Mouse (Mus musculus): ENCODE data around the gene Parva. TPM values are rescaled to one million over a fixed set of nuclear protein-coding genes. Genes with fewer than 3 reads are reported as not detected.

The Parva gene
- total and polyA plus RNA-seq, 2 experiments from 2014 or later: 23.2 to 23.3 TPM

GRCm38 (mm10) chr7:112498591-112499301 lies 71.4 kb downstream of the Parva start:
- no peaks in the 10 kb centered on the region for H3K9me3 ChIP-seq (ENCODE audit: low read length)
- no peaks in the 10 kb centered on the region for H3K36me3 ChIP-seq (ENCODE audit: insufficient read depth, low read length)
- no peak for TF ChIP-seq CTCF (IDR thresholded peaks at IDR 0.05)
- H3K9ac ChIP-seq (replicated peaks; ENCODE audit: low read length, poor library complexity, severe bottlenecking): no peak overlapping the region
- no peak for DNase-seq (ENCODE audit: low spot score)
- 65% methylated on average over 9 of the region's 9 CpGs for WGBS
- H3K27me3 ChIP-seq (ENCODE audit: insufficient read depth, low read length): no peaks in the 10 kb centered on the region
- no peak overlapping the region for H3K4me3 ChIP-seq (ENCODE audit: low read depth, low read length)
- no peak overlapping the region for H3K27ac ChIP-seq (ENCODE audit: low read depth, low read length)
- H3K4me1 ChIP-seq (ENCODE audit: insufficient read depth, low read length): 0 out of 2 replicates have a peak, but pooled peaks cover 4% of the 10 kb centered on the region
- no peak overlapping the region for H3K4me2 ChIP-seq (ENCODE audit: low read depth, low read length, poor library complexity, severe bottlenecking)
- no peak for ATAC-seq (ENCODE audit: low FRiP score)

- 66% methylated on average over 10 of the region's 10 CpGs for WGBS
- Histone ChIP-seq H3K27me3 (ENCODE audit: insufficient read depth, low read length) (no peaks in the 10 kb centered on the region), H3K27ac (ENCODE audit: low read depth, low read length) (no peak overlapping the region), H3K36me3 (ENCODE audit: insufficient read depth, low read length) (no peaks in the 10 kb centered on the region), H3K4me3 (ENCODE audit: low read depth, low read length) (no peak overlapping the region), H3K9me3 (ENCODE audit: low read length) (no peaks in the 10 kb centered on the region), H3K4me1 (ENCODE audit: insufficient read depth, low read length) (0 out of 2 replicates have a peak, but pooled peaks cover 4% of the 10 kb centered on the region), H3K9ac (replicated peaks; ENCODE audit: low read length, poor library complexity, severe bottlenecking) (no peak overlapping the region), H3K4me2 (ENCODE audit: low read depth, low read length, poor library complexity, severe bottlenecking) (no peak overlapping the region)
- no peak for TF ChIP-seq CTCF (IDR thresholded peaks at IDR 0.05)
- DNase-seq (ENCODE audit: low spot score) (no peak), ATAC-seq (ENCODE audit: low FRiP score) (no peak)
Observed at GRCm38 (mm10) chr7:112499453-112500133, 72.3 kb downstream of the Parva start.

GRCm38 (mm10) chr7:112500134-112500490 lies 72.8 kb downstream of the Parva start:
- no peak overlapping the region for H3K27ac ChIP-seq (ENCODE audit: low read depth, low read length)
- no peak overlapping the region for H3K4me2 ChIP-seq (ENCODE audit: low read depth, low read length, poor library complexity, severe bottlenecking)
- H3K9ac ChIP-seq (replicated peaks; ENCODE audit: low read length, poor library complexity, severe bottlenecking): no peak overlapping the region
- no peak overlapping the region for H3K4me3 ChIP-seq (ENCODE audit: low read depth, low read length)
- H3K4me1 ChIP-seq (ENCODE audit: insufficient read depth, low read length): 0 out of 2 replicates have a peak, but pooled peaks cover 4% of the 10 kb centered on the region
- no peaks in the 10 kb centered on the region for H3K36me3 ChIP-seq (ENCODE audit: insufficient read depth, low read length)
- no peaks in the 10 kb centered on the region for H3K9me3 ChIP-seq (ENCODE audit: low read length)
- 40% methylated on average over 7 of the region's 7 CpGs for WGBS
- H3K27me3 ChIP-seq (ENCODE audit: insufficient read depth, low read length): no peaks in the 10 kb centered on the region
- DNase-seq (ENCODE audit: low spot score): no peak
- no peak for ATAC-seq (ENCODE audit: low FRiP score)
- no peak for TF ChIP-seq CTCF (IDR thresholded peaks at IDR 0.05)

GRCm38 (mm10) chr7:112502050-112502809 lies 74.9 kb downstream of the Parva start:
- DNase-seq (ENCODE audit: low spot score) (peak; percentile 62), ATAC-seq (ENCODE audit: low FRiP score) (no peak)
- no peaks in the 10 kb centered on the region for H3K9me3 ChIP-seq (ENCODE audit: low read length)
- no peaks in the 10 kb centered on the region for H3K36me3 ChIP-seq (ENCODE audit: insufficient read depth, low read length)
- no peak overlapping the region for H3K4me3 ChIP-seq (ENCODE audit: low read depth, low read length)
- H3K4me1 ChIP-seq (ENCODE audit: insufficient read depth, low read length): 0 out of 2 replicates have a peak, but pooled peaks cover 4% of the 10 kb centered on the region
- no peak overlapping the region for H3K27ac ChIP-seq (ENCODE audit: low read depth, low read length)
- 28% methylated on average over 17 of the region's 18 CpGs for WGBS
- no peak for TF ChIP-seq CTCF (IDR thresholded peaks at IDR 0.05)
- no peaks in the 10 kb centered on the region for H3K27me3 ChIP-seq (ENCODE audit: insufficient read depth, low read length)
- H3K4me2 ChIP-seq (ENCODE audit: low read depth, low read length, poor library complexity, severe bottlenecking): no peak overlapping the region
- H3K9ac ChIP-seq (replicated peaks; ENCODE audit: low read length, poor library complexity, severe bottlenecking): no peak overlapping the region

GRCm38 (mm10) chr7:112502845-112503244 lies 75.5 kb downstream of the Parva start:
- Histone ChIP-seq H3K4me2 (ENCODE audit: low read depth, low read length, poor library complexity, severe bottlenecking) (no peak overlapping the region), H3K4me3 (ENCODE audit: low read depth, low read length) (no peak overlapping the region), H3K4me1 (ENCODE audit: insufficient read depth, low read length) (0 out of 2 replicates have a peak, but pooled peaks cover 4% of the 10 kb centered on the region), H3K27ac (ENCODE audit: low read depth, low read length) (no peak overlapping the region), H3K36me3 (ENCODE audit: insufficient read depth, low read length) (no peaks in the 10 kb centered on the region), H3K27me3 (ENCODE audit: insufficient read depth, low read length) (no peaks in the 10 kb centered on the region), H3K9ac (replicated peaks; ENCODE audit: low read length, poor library complexity, severe bottlenecking) (no peak overlapping the region), H3K9me3 (ENCODE audit: low read length) (no peaks in the 10 kb centered on the region)
- ATAC-seq (ENCODE audit: low FRiP score): no peak
- DNase-seq (ENCODE audit: low spot score): no peak
- TF ChIP-seq CTCF (IDR thresholded peaks at IDR 0.05): no peak
- 38% methylated on average over 5 of the region's 5 CpGs for WGBS
